Mouse (Mus musculus): ENCODE measurements at regions not wholly inside any gene's neighbourhood (a gene's known extent, or its start where the extent isn't known, plus 50 kb on each side); places are given as distances from the start of the nearest gene placed in this dataset.

DNA sequence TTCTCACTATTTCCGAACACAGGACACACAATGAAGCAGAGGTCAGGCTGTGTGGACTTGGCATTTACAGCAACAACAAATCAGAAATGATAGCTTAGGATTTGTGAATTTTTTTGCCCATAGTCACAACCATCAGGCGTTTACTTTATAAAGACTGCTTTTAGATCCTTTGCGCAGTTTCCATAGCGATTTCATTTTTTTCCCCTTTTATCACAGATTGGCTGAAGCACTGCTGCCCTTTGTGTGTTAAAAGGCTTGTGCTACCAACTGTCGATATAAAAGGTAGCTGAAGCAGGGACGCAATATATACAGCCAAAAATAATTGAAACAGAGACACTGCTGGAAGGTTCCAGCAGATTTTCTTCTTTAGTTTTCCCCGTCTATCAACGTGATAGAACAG, 551.4 kb downstream of the Nedd1 start:
- Histone ChIP-seq H3K4me1 (ENCODE audit: control insufficient read depth, insufficient read depth, low read length) (no peaks in the 10 kb centered on the region), H3K27ac (ENCODE audit: control insufficient read depth, insufficient read depth, low read depth, low read length) (no peak overlapping the region), H3K27me3 (ENCODE audit: control insufficient read depth, insufficient read depth, low read length) (no peaks in the 10 kb centered on the region), H3K36me3 (ENCODE audit: control insufficient read depth, insufficient read depth, low read length) (no peaks in the 10 kb centered on the region), H3K4me3 (ENCODE audit: control insufficient read depth, low read depth, low read length) (no peak overlapping the region)
- TF ChIP-seq POLR2A (IDR thresholded peaks at IDR 0.05; ENCODE audit: control insufficient read depth, low read depth, low read length) (no peak), CTCF (IDR thresholded peaks at IDR 0.05; ENCODE audit: control insufficient read depth, insufficient read depth, insufficient replicate concordance, low read depth, low read length) (no peak)

- peaks cover 3% of the 10 kb centered on the region; the same call in 1 of the 2 replicates for H3K4me1 ChIP-seq (ENCODE audit: control insufficient read depth, insufficient read depth, low read length)
These were observed 556.2 kb downstream of the Nedd1 start for GRCm38 (mm10) chr10:92166057-92166456.

GRCm38 (mm10) chr10:92164991-92165390, 557.2 kb downstream of the Nedd1 start:
- no peak for TF ChIP-seq POLR2A (IDR thresholded peaks at IDR 0.05; ENCODE audit: control insufficient read depth, low read depth, low read length)
- no peak for TF ChIP-seq CTCF (IDR thresholded peaks at IDR 0.05; ENCODE audit: control insufficient read depth, insufficient read depth, insufficient replicate concordance, low read depth, low read length)
- Histone ChIP-seq H3K27ac (ENCODE audit: control insufficient read depth, insufficient read depth, low read depth, low read length) (no peak overlapping the region), H3K4me1 (ENCODE audit: control insufficient read depth, insufficient read depth, low read length) (peaks cover 3% of the 10 kb centered on the region; the same call in 1 of the 2 replicates), H3K4me3 (ENCODE audit: control insufficient read depth, low read depth, low read length) (no peak overlapping the region), H3K27me3 (ENCODE audit: control insufficient read depth, insufficient read depth, low read length) (no peaks in the 10 kb centered on the region), H3K36me3 (ENCODE audit: control insufficient read depth, insufficient read depth, low read length) (no peaks in the 10 kb centered on the region)

More at GRCm38 (mm10) chr10:92166057-92166456, 556.2 kb downstream of the Nedd1 start:
- Histone ChIP-seq H3K27me3 (ENCODE audit: control insufficient read depth, insufficient read depth, low read length) (no peaks in the 10 kb centered on the region), H3K36me3 (ENCODE audit: control insufficient read depth, insufficient read depth, low read length) (no peaks in the 10 kb centered on the region), H3K27ac (ENCODE audit: control insufficient read depth, insufficient read depth, low read depth, low read length) (no peak overlapping the region), H3K4me3 (ENCODE audit: control insufficient read depth, low read depth, low read length) (no peak overlapping the region)
- no peak for TF ChIP-seq CTCF (IDR thresholded peaks at IDR 0.05; ENCODE audit: control insufficient read depth, insufficient read depth, insufficient replicate concordance, low read depth, low read length)
- TF ChIP-seq POLR2A (IDR thresholded peaks at IDR 0.05; ENCODE audit: control insufficient read depth, low read depth, low read length) = no peak

GRCm38 (mm10) chr10:92164648-92164960, 557.6 kb downstream of the Nedd1 start:
- Histone ChIP-seq H3K27me3 (ENCODE audit: control insufficient read depth, insufficient read depth, low read length) (no peaks in the 10 kb centered on the region), H3K4me3 (ENCODE audit: control insufficient read depth, low read depth, low read length) (no peak overlapping the region), H3K27ac (ENCODE audit: control insufficient read depth, insufficient read depth, low read depth, low read length) (no peak overlapping the region), H3K4me1 (ENCODE audit: control insufficient read depth, insufficient read depth, low read length) (peaks cover 3% of the 10 kb centered on the region; the same call in 1 of the 2 replicates), H3K36me3 (ENCODE audit: control insufficient read depth, insufficient read depth, low read length) (no peaks in the 10 kb centered on the region)
- TF ChIP-seq POLR2A (IDR thresholded peaks at IDR 0.05; ENCODE audit: control insufficient read depth, low read depth, low read length) (no peak), CTCF (IDR thresholded peaks at IDR 0.05; ENCODE audit: control insufficient read depth, insufficient read depth, insufficient replicate concordance, low read depth, low read length) (no peak)

- H3K36me3 ChIP-seq (ENCODE audit: control insufficient read depth, insufficient read depth, low read length) = no peaks in the 10 kb centered on the region
- no peak overlapping the region for H3K27ac ChIP-seq (ENCODE audit: control insufficient read depth, insufficient read depth, low read depth, low read length)
- H3K27me3 ChIP-seq (ENCODE audit: control insufficient read depth, insufficient read depth, low read length) = no peaks in the 10 kb centered on the region
- H3K4me3 ChIP-seq (ENCODE audit: control insufficient read depth, low read depth, low read length) = no peak overlapping the region
- TF ChIP-seq CTCF (IDR thresholded peaks at IDR 0.05; ENCODE audit: control insufficient read depth, insufficient read depth, insufficient replicate concordance, low read depth, low read length) (no peak), POLR2A (IDR thresholded peaks at IDR 0.05; ENCODE audit: control insufficient read depth, low read depth, low read length) (no peak)
- peaks cover 3% of the 10 kb centered on the region; the same call in 1 of the 2 replicates for H3K4me1 ChIP-seq (ENCODE audit: control insufficient read depth, insufficient read depth, low read length)
These were observed 558.2 kb downstream of the Nedd1 start for GRCm38 (mm10) chr10:92163851-92164647.

DNA sequence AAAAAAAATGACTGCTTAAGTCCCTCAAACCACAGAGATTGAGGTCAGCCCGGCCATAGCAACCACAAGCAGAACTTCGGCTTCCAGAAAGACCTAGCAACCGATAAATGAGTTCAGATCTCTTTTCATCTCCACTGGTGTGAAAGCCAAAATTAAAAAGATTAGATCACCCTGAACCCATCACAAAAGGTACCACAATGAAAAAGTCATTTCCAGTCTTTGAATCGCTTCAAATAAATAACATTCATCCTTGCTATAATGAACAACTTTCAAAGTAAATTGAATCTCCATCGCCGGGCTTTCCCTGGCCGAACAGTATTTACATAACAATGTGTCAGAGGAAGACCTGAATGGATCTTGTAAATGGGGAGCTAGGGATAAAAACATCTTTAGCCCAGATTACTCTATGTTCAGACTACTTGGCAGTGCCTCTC, 559.1 kb downstream of the Nedd1 start:
- Histone ChIP-seq H3K4me3 (ENCODE audit: control insufficient read depth, low read depth, low read length) (peak overlapping the region; percentile 4; the same call in 1 of the 2 replicates), H3K4me1 (ENCODE audit: control insufficient read depth, insufficient read depth, low read length) (peaks cover 3% of the 10 kb centered on the region; the same call in 1 of the 2 replicates), H3K27ac (ENCODE audit: control insufficient read depth, insufficient read depth, low read depth, low read length) (no peak overlapping the region), H3K27me3 (ENCODE audit: control insufficient read depth, insufficient read depth, low read length) (no peaks in the 10 kb centered on the region), H3K36me3 (ENCODE audit: control insufficient read depth, insufficient read depth, low read length) (no peaks in the 10 kb centered on the region)
- TF ChIP-seq CTCF (IDR thresholded peaks at IDR 0.05; ENCODE audit: control insufficient read depth, insufficient read depth, insufficient replicate concordance, low read depth, low read length) (no peak), POLR2A (IDR thresholded peaks at IDR 0.05; ENCODE audit: control insufficient read depth, low read depth, low read length) (no peak)

DNA sequence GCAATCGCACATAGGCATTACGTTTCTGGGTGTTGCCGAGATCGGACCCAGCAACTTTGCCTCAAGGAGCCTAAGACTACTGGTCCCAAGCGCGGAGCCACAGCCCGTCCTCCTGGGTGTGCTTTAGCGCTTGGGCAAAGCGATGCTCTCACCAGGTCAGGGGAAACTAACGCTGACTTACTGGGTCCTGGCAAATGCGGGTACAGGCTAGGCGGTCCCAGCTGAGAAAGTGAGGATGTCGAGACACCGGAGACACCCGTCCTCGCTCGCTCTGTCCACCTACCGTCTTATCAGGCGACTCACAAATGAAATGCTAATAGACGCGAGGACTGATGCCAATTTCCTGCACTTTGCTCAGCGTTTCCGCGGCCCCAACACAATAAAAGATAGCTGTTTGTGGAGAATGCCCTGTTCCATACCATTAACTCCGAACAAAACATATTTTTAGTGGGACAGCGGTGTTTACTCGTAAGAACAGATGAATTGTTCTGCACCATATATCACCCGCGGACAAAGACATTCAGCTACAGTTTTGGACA, 559.7 kb downstream of the Nedd1 start:
- no peak overlapping the region for H3K27ac ChIP-seq (ENCODE audit: control insufficient read depth, insufficient read depth, low read depth, low read length)
- TF ChIP-seq POLR2A (IDR thresholded peaks at IDR 0.05; ENCODE audit: control insufficient read depth, low read depth, low read length) (no peak), CTCF (IDR thresholded peaks at IDR 0.05; ENCODE audit: control insufficient read depth, insufficient read depth, insufficient replicate concordance, low read depth, low read length) (no peak)
- H3K36me3 ChIP-seq (ENCODE audit: control insufficient read depth, insufficient read depth, low read length) = no peaks in the 10 kb centered on the region
- peak overlapping the region; percentile 87 for H3K4me3 ChIP-seq (ENCODE audit: control insufficient read depth, low read depth, low read length)
- no peaks in the 10 kb centered on the region for H3K27me3 ChIP-seq (ENCODE audit: control insufficient read depth, insufficient read depth, low read length)
- H3K4me1 ChIP-seq (ENCODE audit: control insufficient read depth, insufficient read depth, low read length) = peaks cover 3% of the 10 kb centered on the region; the same call in 1 of the 2 replicates

Measured in testis, adult 2 months (tissue).